Mouse (Mus musculus) cerebellum, postnatal 4 days (tissue): ENCODE measurements at regions not wholly inside any gene's neighbourhood (a gene's known extent, or its start where the extent isn't known, plus 50 kb on each side); places are given as distances from the start of the nearest gene placed in this dataset.

Experiments used
- DNase-seq, 2 experiments: peaks; one replicate each; pipeline ENCODE4 v3.0.0; 2022; ENCODE audit warnings: low spot score in 2 of 2, mixed read lengths in 1 of 2

DNA sequence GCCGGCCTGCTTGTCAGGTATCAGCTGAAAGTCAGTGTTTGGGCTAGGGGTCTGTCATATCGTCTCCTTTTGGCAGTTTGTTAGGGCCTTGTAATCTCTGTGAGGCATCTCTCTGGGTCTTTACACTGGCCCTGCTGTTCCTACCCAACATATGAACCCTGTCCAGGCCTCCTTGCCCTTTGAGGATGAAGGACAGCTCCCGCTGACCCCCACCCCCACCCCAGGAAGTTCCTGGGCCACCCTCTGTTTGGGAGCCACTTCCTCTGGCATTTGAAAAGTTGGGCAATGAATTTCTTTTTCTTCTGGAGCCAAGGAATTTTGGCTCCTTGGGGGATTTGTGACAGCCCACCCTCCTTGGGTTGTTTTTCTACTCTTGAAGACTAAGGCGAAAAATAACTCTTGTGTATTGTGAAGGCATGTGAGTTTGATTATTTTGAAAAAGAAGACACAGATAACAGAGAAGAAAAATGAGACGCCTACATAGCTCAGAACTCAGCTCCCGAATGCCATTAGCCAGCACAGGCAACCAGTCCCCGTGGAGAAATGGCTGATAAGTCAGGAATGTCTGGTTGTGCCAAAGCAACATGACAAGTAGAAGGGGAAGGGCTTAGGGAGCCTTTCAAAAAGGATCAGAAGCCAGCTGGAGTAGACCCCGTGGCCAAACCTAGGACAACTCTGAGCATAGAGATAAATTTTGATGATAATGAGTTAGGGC, 249.5 kb downstream of the Gm49356 start:
- no peak for DNase-seq

DNA sequence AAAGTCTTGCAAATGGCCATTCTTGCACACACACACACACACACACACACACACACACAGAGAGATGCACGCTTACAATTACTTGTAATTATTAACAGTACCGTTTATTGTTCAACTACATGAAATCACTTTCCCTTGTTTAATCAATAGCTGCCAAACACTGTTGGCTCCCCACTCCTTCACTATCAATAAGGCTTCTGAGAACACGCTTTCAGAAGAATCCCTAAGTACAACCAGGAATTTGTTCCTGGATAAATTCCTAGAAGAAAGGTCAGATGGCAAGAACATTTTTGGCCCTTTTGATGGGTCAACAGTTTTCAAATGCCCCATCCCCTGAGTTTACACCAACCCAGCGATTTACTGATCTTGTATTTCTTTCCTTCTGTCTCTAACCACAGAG, 252.5 kb downstream of the Gm49356 start:
- DNase-seq = no peak

DNA sequence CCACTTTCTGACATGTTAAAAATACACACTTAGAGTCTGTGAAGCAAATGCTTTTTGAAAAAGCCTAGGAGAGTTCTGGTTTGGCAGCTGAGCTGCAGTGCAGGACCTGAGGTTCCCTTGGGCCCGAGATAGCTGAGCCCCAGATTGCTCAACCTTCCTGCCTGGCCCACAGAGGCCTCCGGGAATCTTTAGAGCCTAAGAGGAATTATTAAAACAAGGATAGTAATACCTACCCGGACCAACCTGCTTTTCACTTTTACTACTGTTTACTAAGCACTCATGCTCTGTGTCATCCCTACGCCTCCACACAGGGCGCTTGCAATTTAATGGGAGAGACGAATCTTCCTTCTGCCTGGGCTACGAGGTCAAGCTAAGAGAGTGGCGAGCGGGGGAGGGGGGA, 253.4 kb downstream of the Gm49356 start:
- DNase-seq = no peak

DNA sequence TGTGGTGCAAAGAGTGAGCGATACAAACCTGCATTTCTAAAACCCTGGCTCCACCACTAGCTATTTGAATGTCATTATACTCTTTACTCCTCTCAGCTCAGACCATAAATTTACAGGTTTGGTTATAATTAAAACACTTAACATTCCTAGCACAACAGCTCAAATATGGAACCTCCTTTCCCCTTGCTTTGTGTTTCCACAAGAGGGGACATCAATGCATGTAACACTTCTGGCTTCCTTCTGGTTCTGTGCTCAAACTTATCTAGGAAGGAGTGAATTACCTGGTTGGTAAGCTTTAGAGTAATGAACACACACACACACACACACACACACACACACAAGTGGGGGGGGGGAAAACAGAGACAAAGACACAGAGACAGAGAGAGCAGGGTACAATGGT, 254.8 kb downstream of the Gm49356 start:
- DNase-seq = no peak

DNA sequence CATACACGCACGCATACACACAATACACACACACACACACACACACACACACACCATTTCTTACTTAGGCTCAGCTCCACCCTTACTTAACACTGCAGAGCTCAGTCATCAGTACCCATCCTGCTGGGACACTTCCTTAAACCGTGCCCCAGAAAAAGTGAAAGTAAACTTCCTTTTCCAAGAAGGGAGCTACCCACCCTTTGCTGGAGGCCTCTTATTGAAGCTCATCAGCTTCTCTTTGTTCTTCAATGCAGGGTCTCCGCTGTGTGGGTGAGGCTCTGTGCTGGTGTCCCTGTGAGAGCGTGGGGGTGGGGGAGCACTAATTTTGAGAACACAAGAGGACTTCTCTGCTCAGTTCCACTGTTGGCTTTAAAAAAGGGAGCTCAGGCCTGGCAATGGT, 256.6 kb downstream of the Gm49356 start:
- no peak for DNase-seq

DNA sequence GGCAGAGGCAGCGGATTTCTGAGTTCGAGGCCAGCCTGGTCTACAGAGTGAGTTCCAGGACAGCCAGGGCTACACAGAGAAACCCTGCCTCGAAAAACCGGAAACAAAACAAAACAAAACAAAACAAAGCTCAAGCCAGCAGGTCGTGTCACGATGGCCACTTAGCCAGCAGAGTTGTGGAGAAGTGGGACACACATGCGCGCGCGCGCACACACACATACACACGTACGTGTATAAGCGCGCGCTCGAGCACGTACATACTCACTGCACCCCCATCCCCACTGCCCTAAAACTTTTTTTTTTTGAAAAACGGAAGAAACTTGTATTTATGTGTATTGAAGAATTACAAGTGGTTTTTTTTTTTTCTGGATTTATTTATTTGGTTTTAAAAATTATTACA, 257.0 kb downstream of the Gm49356 start:
- no peak for DNase-seq

DNA sequence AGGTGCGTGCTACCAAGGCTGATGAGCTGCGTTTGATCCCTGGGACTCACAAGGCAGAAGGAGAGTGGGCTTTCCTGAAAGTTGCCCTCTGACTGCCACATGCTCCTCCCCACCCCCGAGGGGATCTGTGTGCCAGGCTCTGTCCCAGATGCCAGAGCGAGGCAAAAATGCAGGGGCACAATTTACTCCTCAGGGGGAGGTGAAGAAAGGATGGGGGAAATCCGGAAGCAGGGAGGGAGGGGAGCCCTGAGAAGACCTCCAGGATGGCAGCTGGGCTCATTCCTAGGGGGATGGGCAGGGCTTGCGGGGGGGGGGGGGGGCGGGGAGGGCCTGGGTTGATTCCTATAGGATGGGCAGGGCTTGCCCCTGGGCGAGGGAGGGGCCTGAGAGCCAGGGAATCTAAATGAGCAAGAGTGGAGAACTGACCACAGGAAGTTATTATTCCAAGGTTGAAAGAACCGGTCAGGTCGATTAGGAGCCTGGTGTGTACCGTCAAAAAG, 257.5 kb downstream of the Gm49356 start:
- no peak for DNase-seq

DNA sequence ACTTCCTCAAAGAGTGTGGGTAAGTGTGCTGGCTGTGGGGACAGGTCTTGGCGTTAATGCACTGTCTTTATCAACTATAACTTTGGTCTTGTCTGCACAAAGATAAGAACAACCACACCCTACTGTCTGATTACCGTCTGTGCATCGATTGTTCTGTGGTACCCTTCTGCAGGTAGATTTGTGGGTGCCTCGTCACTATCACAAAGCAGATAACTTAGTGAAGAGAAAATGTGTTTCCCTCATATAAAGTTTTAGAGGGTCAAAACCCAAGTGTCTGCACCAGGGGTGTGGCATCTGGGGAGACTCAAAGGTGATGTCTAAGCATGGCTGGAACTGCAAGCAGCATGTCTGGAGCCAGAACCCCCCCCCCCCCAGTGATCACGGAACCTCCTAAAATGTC, 259.4 kb downstream of the Gm49356 start:
- DNase-seq = no peak

DNA sequence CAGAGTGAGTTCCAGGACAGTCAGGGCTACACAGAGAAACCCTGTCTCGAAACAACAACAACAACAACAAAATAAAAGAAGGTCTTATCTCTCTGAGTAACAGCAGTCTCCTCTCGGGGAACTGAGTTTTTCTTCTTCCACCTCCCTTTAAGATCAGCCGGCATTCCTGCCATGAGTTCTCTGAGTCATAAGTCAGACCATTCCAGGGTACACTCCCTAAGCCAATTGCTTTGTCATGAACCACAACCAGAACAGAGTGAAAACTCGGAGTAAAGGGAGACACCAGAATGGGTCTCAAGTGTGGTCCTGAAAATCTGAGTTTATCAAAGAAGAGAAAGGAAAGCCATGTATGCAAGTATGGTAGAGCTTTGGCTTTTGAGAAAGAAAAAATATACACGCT, 262.4 kb downstream of the Gm49356 start:
- no peak for DNase-seq

DNA sequence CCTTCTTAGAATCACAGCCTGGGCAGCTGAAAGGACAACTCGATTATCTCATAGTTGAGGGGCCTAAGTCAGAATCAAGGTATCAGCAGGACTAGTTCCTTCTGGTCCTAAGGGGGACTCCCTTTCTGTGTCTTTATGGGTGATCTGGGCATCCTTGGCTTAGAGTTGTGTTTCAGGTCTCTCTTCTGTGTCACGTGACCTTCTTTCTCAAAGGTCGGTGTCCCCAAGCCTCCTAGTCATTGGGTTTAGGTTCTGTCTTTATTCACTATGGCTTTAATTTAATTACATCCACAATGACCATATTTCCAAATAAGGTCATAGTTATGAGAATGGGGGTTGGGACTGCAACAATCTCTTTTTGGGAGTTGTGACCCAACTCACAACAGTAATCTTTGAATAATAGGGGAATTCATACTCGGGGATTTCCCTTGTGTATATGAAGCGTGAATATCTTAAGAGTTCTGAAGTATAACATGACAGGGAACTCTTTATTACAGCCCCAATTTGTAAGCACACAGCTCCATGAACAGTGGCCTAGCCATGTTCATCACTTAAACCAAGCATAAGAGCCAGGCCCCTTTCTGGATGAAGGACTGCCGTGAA, 263.8 kb downstream of the Gm49356 start:
- no peak for DNase-seq

DNA sequence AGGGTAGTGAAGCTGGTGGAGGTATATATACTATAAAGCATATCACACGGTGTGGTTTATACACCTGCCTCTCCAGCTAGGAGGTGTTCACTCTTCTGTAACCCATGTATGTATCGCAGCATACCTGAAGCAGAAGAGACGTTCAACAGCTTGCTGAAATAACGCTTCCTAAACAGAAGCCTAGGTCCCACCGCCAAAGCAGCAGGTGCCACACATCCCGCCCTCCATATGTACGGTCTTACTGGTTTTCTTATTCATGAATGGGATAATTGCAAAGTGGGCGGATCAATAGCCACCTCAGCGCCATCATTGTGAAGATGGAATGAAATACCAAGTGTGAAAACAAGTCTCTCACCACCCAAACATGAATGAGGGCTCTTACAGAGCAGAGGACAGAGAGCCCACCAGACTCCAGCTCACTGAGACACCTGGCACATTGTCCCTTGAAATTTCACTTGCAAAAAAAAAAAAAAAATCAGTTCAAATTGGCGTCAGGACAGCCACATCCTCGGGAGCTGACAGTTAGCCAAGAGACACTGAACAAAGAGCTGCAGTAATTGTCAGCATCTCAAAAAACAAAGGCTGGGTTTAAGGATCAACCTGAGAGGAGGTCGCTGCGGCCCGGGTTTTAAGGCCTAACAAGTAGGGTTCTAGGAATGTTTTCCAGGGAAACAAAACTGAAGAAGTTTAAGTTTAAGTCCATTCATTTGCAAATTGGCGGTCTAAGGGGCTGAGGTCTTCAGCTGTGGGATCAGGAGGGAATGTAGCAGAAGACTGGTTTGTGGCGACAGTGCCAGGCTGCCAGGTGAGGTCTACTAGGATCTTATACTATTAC, 264.5 kb downstream of the Gm49356 start:
- no peak for DNase-seq

DNA sequence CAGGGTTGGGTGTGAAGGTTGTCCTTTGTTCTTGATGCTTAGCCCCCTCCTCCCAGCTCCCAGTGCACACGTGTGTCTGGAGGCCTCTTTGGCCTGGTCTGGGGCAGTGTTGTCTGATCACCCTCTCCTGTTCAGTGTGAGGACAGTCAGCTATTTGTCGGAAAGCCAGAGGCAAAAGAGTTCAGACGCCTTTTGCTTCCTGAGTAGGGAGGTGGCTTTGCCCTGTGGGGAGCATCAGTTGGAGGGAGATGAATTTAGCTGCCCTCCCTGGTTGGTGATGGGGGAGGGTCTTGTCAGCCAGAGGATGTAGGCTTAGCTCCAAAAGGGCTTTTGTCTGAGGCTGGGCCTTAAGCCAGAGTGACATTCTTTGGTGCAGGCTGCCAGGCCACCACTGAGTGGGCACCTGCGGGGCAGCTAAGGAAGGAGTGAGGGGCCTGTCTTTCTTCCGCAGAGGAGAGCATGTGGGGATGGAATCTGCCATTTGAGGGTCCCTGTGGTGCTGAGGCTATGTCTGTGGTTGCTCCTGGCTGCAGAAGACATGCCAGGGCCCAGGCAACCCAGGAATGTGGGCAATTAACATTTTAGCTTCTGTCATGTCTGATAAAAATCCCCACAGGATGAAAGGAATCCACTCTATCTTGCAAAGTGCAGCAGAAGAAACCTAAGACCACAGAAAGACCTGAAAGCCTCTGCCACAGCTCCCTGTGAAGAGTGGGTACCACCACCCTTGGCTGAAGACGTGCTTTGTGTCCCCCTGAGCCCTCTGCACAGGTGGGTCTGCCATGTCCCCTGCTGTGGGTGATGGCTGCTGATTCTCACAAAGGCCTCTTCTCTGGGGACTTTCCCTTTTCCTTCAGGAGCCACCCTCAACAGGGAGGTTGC, 265.6 kb downstream of the Gm49356 start:
- peak; percentile 46 to 82 for DNase-seq

DNA sequence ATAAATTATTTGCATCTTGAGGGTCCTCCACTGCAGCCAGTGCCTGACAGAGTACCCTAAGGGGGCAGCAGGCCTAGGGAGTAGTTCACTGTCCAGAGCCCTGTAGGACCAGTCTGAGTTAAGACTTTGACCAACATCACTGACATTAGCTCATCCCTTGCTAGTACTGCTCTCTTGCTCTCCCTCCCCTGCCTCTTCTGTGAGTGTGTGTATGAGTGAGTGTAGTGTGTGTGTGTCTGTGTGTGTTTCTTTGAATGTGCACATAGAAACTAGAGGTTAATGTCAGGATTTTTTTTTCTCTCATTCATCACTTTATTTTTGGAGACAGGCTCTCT, 266.2 kb downstream of the Gm49356 start:
- no peak for DNase-seq

DNA sequence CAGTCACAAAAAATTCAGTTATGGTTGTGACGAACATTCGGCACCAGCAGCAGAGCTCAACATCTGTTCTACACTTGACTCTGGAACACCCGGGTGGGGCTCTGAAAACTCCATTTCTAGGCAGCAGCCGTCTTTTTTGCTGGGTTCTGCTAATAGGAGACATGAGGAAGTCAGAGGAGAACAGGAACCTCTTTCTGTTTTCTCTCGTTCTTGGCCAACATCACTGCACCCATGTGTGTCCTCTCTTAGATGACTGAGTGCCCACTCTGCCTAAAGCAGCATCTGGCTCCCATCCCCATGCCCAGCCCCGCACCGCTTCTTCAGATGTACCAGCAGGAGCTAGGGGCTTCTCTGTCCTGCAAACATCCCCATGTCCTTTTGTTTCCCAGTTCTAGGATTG, 267.2 kb downstream of the Gm49356 start:
- no peak for DNase-seq

DNA sequence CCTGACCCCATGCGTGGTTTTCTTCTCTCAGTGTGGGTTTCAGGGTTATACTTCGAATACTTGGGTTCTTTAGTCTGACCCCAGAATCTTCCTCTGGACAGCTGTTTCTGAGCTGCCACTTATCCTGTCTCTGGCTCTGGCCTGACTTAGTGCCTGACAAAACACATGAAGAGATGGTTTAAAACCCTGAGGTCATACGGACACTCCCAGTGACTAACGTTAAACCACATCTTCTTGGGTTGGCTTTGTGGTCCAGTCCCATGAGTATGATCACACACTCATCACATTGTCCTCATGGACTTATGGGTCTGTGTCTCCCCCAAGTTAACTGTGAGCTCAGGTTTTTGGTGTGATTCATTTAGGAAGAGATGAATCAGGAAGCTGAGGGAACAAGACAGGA, 269.7 kb downstream of the Gm49356 start:
- DNase-seq = no peak

DNA sequence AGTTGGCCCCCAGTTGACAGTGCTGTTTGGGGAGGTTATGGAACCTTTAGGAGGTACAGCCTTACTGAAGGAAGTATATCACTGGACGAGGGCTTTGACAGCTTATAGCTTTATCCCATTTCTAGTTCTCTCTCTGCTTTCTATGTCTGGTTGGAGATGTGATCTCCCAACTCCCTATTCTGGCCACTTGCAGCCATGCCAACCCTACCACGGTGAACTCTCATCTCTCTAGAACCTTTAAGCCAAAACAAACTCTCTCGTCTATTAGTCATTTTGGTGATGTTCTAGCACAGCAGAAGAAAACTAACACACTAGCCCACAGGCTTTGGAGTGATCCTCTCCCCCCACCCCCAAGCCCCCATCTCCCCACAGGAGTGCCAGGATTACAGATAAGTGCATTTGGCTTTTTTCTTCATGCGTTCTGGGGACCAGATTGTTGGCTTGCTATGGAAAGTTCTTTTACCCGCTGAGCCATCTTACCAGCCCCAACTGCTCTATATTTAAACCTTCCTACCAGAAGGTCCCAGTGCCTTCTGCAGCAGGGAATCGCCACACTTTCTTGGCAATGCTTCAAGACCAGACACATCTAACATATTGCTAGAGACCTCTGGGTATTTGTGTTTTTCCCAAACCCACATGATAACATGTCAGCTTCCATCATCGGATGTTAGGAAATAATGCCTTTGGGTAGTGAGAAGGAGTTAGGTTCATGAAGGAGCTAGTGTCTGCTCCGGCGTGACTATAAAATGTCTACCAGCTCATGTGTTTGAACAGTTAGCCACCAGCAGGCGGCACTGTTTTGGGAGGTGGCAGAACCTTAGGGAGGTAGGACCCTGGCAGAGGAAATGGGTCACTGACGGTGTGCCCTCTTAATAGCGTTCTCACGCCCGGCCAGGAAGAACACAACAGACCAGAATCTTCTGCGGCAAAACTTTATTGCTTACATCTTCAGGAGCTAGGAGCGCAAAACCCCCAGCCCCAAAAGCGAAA, 272.1 kb downstream of the Gm49356 start:
- DNase-seq = no peak

DNA sequence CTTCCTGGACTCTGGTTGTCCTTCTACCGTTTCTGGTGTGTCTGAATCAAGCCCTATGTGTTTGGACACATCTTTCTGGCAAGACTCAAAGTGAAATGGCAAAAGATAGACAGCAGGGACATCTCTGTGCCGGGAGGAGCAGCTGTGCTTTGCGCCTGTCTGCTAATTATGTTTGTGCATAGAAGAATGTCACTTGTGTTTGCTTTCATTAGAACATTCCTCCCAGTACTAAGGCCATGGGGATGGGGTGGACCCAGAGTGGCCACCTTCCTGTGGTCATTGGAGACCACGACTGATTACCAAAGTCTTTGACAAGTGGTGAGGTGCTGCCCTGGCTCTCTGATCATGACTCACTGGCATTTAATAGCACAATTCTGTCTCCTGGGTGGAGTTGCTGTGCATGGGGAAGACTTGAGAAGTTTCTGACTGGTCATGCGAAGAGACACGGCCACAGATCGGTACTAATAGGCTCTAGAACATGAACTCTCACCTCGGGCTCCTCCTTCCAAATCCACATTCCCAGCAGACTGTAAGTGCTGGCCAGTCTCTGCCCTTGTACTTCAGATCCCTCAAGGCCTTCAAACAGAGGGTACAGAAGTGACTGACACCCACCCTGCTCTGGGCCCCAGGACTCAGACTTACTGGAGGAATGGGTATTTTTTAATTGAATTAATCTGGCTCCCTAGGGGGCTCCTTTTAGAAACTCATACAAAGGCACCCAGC, 279.0 kb downstream of the Gm49356 start:
- DNase-seq = no peak

DNA sequence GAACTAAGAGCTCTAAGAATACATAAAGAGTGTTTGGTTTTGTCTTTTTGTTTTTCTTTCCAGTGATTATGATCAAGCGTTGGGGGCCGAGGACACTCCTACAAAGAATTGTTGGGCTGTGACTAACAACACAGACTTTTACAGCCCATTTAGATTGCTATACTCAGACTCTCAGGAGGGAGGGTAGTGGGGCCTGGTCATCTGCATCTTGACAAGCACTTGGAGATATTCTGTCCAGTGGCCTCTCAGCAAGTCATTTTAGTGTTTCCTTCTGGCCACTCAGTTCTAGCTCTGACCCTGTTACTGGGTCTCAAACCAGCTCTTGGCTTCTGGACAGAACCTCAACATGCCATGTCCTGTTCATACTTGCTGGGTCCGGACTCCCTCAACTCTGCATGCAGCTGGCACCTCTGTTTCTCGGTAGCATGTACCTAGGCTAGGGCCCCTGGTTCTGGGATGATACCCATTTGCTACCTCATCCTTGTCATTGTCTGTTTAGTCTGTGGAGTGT, 279.6 kb downstream of the Gm49356 start:
- DNase-seq = no peak

DNA sequence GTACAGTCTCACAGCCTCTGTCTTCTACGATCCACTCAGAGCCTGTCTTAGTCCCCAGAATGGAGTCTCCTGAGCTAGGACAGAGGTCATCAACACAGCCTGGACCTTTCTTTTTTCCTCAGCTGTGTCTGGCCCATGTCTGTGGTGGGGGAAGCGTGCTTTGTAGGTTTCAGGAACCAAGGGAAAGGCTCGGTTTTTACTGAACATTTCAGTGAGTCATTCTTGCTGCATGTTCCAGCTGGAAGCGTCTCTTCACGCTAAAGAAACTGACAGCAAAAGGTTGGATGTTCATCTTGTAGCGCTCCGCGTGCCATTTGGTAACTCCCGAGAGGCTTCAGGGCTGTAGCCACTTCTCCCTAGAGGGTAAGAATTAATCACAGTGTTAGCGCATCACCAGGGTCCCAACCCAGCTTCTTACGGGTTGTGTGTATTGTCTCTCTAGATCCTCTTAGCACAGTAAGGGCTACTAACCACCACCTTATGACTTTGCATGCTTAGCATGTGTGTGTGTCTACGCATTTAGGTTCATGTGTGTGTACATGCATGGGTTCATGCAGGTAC, 280.2 kb downstream of the Gm49356 start:
- no peak for DNase-seq
